16 mouse cellular contexts compared by ENCODE assay signal in genomic region chr12:65273807-65274206, GRCm38 (mm10). TPM values are rescaled to one million over a fixed set of nuclear protein-coding genes. Genes with fewer than 3 reads are reported as not detected.
DNase-seq lines count a peak whose midpoint lies in the region; ATAC-seq and TF ChIP-seq lines count a peak whose summit lies in the region.
"Had no signal": no experiment of that assay in that cellular context is flagged by ENCODE, and none has a peak within 500 bp of the region (broad histone marks: within the 10 kb centered on the region; RNA-seq: fewer than 3 reads in every experiment).

No protein-coding gene starts in this region.

- peak; percentile 74 for DNase-seq in hindbrain, embryonic 14.5 days (ENCODE audit: low spot score)
- DNase-seq in midbrain, postnatal 0 days (ENCODE audit: low spot score) = peak; percentile 73
- peak; percentile 71 for DNase-seq in brain, embryonic 14.5 days (ENCODE audit: low read depth)
- no peak for DNase-seq in T-cell, adult 2 months (ENCODE audit: low spot score)
- no peak for DNase-seq in cerebellum, adult 2 months
- DNase-seq: cerebellum, postnatal 36 days; thymus, adult 18-20 months had no signal

- WGBS in hindbrain, embryonic 14.5 days = 80% methylated on average over 4 of the region's 4 CpGs
- WGBS in hindbrain, embryonic 16.5 days = 73% methylated on average over 4 of the region's 4 CpGs
- WGBS in midbrain, postnatal 0 days = 61% methylated on average over 4 of the region's 4 CpGs
- WGBS in midbrain, embryonic 13.5 days = 70% methylated on average over 4 of the region's 4 CpGs
- 80% methylated on average over 4 of the region's 4 CpGs for WGBS in cerebellum, adult 2 months

- TF ChIP-seq CTCF in midbrain, postnatal 0 days (IDR thresholded peaks at IDR 0.05) = peak; percentile 73
- no peak for TF ChIP-seq CTCF in brain, embryonic 14.5 days (IDR thresholded peaks at IDR 0.05; ENCODE audit: borderline replicate concordance, extremely low read depth, insufficient read depth, insufficient read length)
- no peak for TF ChIP-seq CTCF in cerebellum, adult 2 months (IDR thresholded peaks at IDR 0.05; ENCODE audit: borderline replicate concordance, insufficient read depth, low read depth, low read length)

- H3K9me3 ChIP-seq in hindbrain, embryonic 14.5 days (ENCODE audit: control insufficient read depth, low read length) = no peaks in the 10 kb centered on the region
- no peaks in the 10 kb centered on the region for H3K9me3 ChIP-seq in hindbrain, embryonic 16.5 days (ENCODE audit: control insufficient read depth, low read length)
- H3K9me3 ChIP-seq in midbrain, postnatal 0 days (ENCODE audit: low read length) = no peaks in the 10 kb centered on the region
- no peaks in the 10 kb centered on the region for H3K9me3 ChIP-seq in midbrain, embryonic 13.5 days
- H3K9me3 ChIP-seq: limb, embryonic 15.5 days had no signal

- no peak for ATAC-seq in hindbrain, embryonic 14.5 days (ENCODE audit: low FRiP score)
- ATAC-seq in hindbrain, embryonic 16.5 days = no peak
- no peak for ATAC-seq in midbrain, postnatal 0 days (ENCODE audit: low FRiP score)
- ATAC-seq in midbrain, embryonic 13.5 days = no peak
- ATAC-seq: inflammation-experienced regulatory T-cells, adult 6 months had no signal

- H3K36me3 ChIP-seq in hindbrain, embryonic 14.5 days (replicated peaks; ENCODE audit: control insufficient read depth, insufficient read depth) = no peaks in the 10 kb centered on the region
- H3K36me3 ChIP-seq in hindbrain, embryonic 16.5 days (ENCODE audit: control insufficient read depth, insufficient read depth, low read length) = no peaks in the 10 kb centered on the region
- H3K36me3 ChIP-seq in midbrain, postnatal 0 days (ENCODE audit: insufficient read depth, low read length) = no peaks in the 10 kb centered on the region
- H3K36me3 ChIP-seq in midbrain, embryonic 13.5 days = no peaks in the 10 kb centered on the region
- H3K36me3 ChIP-seq: limb, embryonic 15.5 days had no signal

- H3K4me3 ChIP-seq in hindbrain, embryonic 14.5 days (replicated peaks; ENCODE audit: low read length) = no peak overlapping the region
- no peak overlapping the region for H3K4me3 ChIP-seq in hindbrain, embryonic 16.5 days (ENCODE audit: low read length)
- no peak overlapping the region for H3K4me3 ChIP-seq in midbrain, postnatal 0 days (ENCODE audit: low read depth, low read length)
- H3K4me3 ChIP-seq in midbrain, embryonic 13.5 days (replicated peaks) = no peak overlapping the region
- no peak overlapping the region for H3K4me3 ChIP-seq in cerebellum, adult 2 months (replicated peaks; ENCODE audit: insufficient read depth, low read depth, low read length)
- H3K4me3 ChIP-seq: limb, embryonic 15.5 days had no signal

- H3K9ac ChIP-seq in hindbrain, embryonic 14.5 days = no peak overlapping the region
- no peak overlapping the region for H3K9ac ChIP-seq in hindbrain, embryonic 16.5 days (ENCODE audit: low read depth, low read length)
- no peak overlapping the region for H3K9ac ChIP-seq in midbrain, postnatal 0 days (replicated peaks; ENCODE audit: low read length, poor library complexity, severe bottlenecking)
- no peak overlapping the region for H3K9ac ChIP-seq in midbrain, embryonic 13.5 days (replicated peaks)
- H3K9ac ChIP-seq: limb, embryonic 15.5 days had no signal

- no peaks in the 10 kb centered on the region; the same call in 1 of the 2 replicates for H3K4me1 ChIP-seq in hindbrain, embryonic 14.5 days (replicated peaks; ENCODE audit: control insufficient read depth, insufficient read depth, low read length)
- H3K4me1 ChIP-seq in hindbrain, embryonic 16.5 days (ENCODE audit: control insufficient read depth, insufficient read depth, low read depth, low read length) = no peaks in the 10 kb centered on the region
- H3K4me1 ChIP-seq in midbrain, postnatal 0 days (ENCODE audit: insufficient read depth, low read length) = no peaks in the 10 kb centered on the region
- no peaks in the 10 kb centered on the region for H3K4me1 ChIP-seq in midbrain, embryonic 13.5 days (replicated peaks)
- H3K4me1 ChIP-seq in cerebellum, adult 2 months (ENCODE audit: control insufficient read depth, insufficient read depth, low read length) = no peaks in the 10 kb centered on the region
- H3K4me1 ChIP-seq: limb, embryonic 15.5 days had no signal

- no peak for TF ChIP-seq POLR2A in brain, embryonic 14.5 days (IDR thresholded peaks at IDR 0.05; ENCODE audit: borderline replicate concordance, extremely low read depth, insufficient read depth, insufficient read length, poor library complexity, severe bottlenecking)
- TF ChIP-seq POLR2A in cerebellum, adult 2 months (IDR thresholded peaks at IDR 0.05; ENCODE audit: borderline replicate concordance, insufficient read depth, low read length) = no peak

- no peak overlapping the region for H3K4me2 ChIP-seq in hindbrain, embryonic 14.5 days (replicated peaks)
- H3K4me2 ChIP-seq in hindbrain, embryonic 16.5 days (ENCODE audit: low read length) = no peak overlapping the region
- H3K4me2 ChIP-seq in midbrain, postnatal 0 days (ENCODE audit: low read depth, low read length, poor library complexity, severe bottlenecking) = no peak overlapping the region
- no peak overlapping the region for H3K4me2 ChIP-seq in midbrain, embryonic 13.5 days (replicated peaks)
- H3K4me2 ChIP-seq: heart, embryonic 11.5 days; limb, embryonic 15.5 days had no signal

- no peak overlapping the region for H3K27ac ChIP-seq in hindbrain, embryonic 14.5 days
- H3K27ac ChIP-seq in hindbrain, embryonic 16.5 days (ENCODE audit: low read depth, low read length) = no peak overlapping the region
- H3K27ac ChIP-seq in midbrain, postnatal 0 days (ENCODE audit: low read depth, low read length) = no peak overlapping the region
- H3K27ac ChIP-seq in midbrain, embryonic 13.5 days = no peak overlapping the region
- no peak overlapping the region for H3K27ac ChIP-seq in cerebellum, adult 2 months (ENCODE audit: insufficient read depth, low read length)
- H3K27ac ChIP-seq: limb, embryonic 15.5 days had no signal

- H3K27me3 ChIP-seq in hindbrain, embryonic 14.5 days (ENCODE audit: control insufficient read depth, insufficient read depth, low read length) = no peaks in the 10 kb centered on the region
- H3K27me3 ChIP-seq in hindbrain, embryonic 16.5 days (replicated peaks; ENCODE audit: control insufficient read depth, insufficient read depth, low read length) = no peaks in the 10 kb centered on the region
- H3K27me3 ChIP-seq in midbrain, postnatal 0 days (ENCODE audit: insufficient read depth, low read length) = no peaks in the 10 kb centered on the region
- no peaks in the 10 kb centered on the region for H3K27me3 ChIP-seq in midbrain, embryonic 13.5 days
- H3K27me3 ChIP-seq in cerebellum, adult 2 months (ENCODE audit: control insufficient read depth, insufficient read depth, low read length) = no peaks in the 10 kb centered on the region
- H3K27me3 ChIP-seq: limb, embryonic 15.5 days had no signal

RNA-seq across cellular contexts. Expression of gene Wdr20rt, which starts 48.5 kb away (rescaled TPM):
- not detected in 2 replicates for polyA plus RNA-seq in hindbrain, embryonic 14.5 days (2014; fragmentation: Nextera tagmentation; extraction: Ambion mirVana)
- not detected in 2 replicates for polyA plus RNA-seq in hindbrain, embryonic 16.5 days (2015; fragmentation: Nextera tagmentation; extraction: Ambion mirVana)
- not detected in 2 replicates for total RNA-seq in midbrain, postnatal 0 days (2014; rRNA removed)
- polyA plus RNA-seq in midbrain, postnatal 0 days (2015; fragmentation: Nextera tagmentation; extraction: Ambion mirVana) = not detected in 2 replicates
- polyA plus RNA-seq in midbrain, embryonic 13.5 days (2015; fragmentation: Nextera tagmentation; extraction: Ambion mirVana) = not detected in 2 replicates
- not detected in 2 replicates for polyA plus RNA-seq in brain, embryonic 14.5 days (2012; rRNA removed)
- not detected in 2 replicates for polyA plus RNA-seq in cerebellum, adult 2 months (2012; rRNA removed)
- total RNA-seq: layer of hippocampus, postnatal 14 days; megakaryocyte progenitor cell, adult 5-6 weeks had no signal
- polyA plus RNA-seq: frontal cortex, adult 2 months; heart, embryonic 11.5 days; inflammation-experienced regulatory T-cells, adult 6 months; limb, embryonic 15.5 days; neural tube, embryonic 14.5 days had no signal

Comparison
In these comparisons a context has a peak if more than half of its experiments do, and no peak if none do; other contexts are left out.
1. DNase-seq: peak in hindbrain, embryonic 14.5 days (single experiment), midbrain, postnatal 0 days (single experiment) and brain, embryonic 14.5 days (single experiment); none in T-cell, adult 2 months (single experiment) and cerebellum, adult 2 months (0 of 2).